Comparison of ENCODE assay signal across 11 mouse cellular contexts in genomic region chr12:100316094-100316493, GRCm38 (mm10).
DNase-seq lines count a peak whose midpoint lies in the region; ATAC-seq and TF ChIP-seq lines count a peak whose summit lies in the region.
"Had no signal": no experiment of that assay in that cellular context is flagged by ENCODE, and none has a peak within 500 bp of the region (broad histone marks: within the 10 kb centered on the region; RNA-seq: fewer than 3 reads in every experiment).

No protein-coding gene starts in this region.

- no peaks in the 10 kb centered on the region for H3K9me3 ChIP-seq in forebrain, embryonic 12.5 days
- H3K9me3 ChIP-seq in limb, embryonic 13.5 days, result no peaks in the 10 kb centered on the region
- no peaks in the 10 kb centered on the region for H3K9me3 ChIP-seq in kidney, embryonic 15.5 days (replicated peaks)

- H3K4me2 ChIP-seq in forebrain, embryonic 12.5 days, result no peak overlapping the region
- H3K4me2 ChIP-seq in limb, embryonic 13.5 days (replicated peaks), result no peak overlapping the region
- H3K4me2 ChIP-seq in kidney, embryonic 15.5 days, result no peak overlapping the region

- ATAC-seq in forebrain, embryonic 12.5 days (ENCODE audit: low FRiP score), result no peak
- ATAC-seq in limb, embryonic 13.5 days (ENCODE audit: low FRiP score, low read depth), result no peak
- ATAC-seq in kidney, embryonic 15.5 days (replicated peaks; ENCODE audit: low FRiP score), result no peak

- H3K27ac ChIP-seq in gastrocnemius, adult 2 months, result peak overlapping the region; percentile 50
- peak overlapping the region; percentile 71; the same call in 1 of the 2 replicates for H3K27ac ChIP-seq in forebrain, embryonic 12.5 days
- H3K27ac ChIP-seq in limb, embryonic 13.5 days, result no peak overlapping the region
- H3K27ac ChIP-seq in kidney, adult 2 months (ENCODE audit: insufficient read depth, low read depth, low read length), result no peak overlapping the region
- no peak overlapping the region for H3K27ac ChIP-seq in kidney, embryonic 15.5 days
- H3K27ac ChIP-seq: heart, adult 2 months had no signal

- DNase-seq in gastrocnemius, adult 2 months, result peak; percentile 72
- DNase-seq in gastrocnemius, postnatal 36 days, result no peak
- DNase-seq in adrenal gland, postnatal 36 days, result peak; percentile 34 to 56
- no peak for DNase-seq in kidney, adult 2 months
- no peak for DNase-seq in ovary, postnatal 14 days (ENCODE audit: low spot score)
- DNase-seq: thymus, postnatal 25 days had no signal

- H3K9ac ChIP-seq in forebrain, embryonic 12.5 days, result no peak overlapping the region
- peak overlapping the region; percentile 50; the same call in 1 of the 2 replicates for H3K9ac ChIP-seq in limb, embryonic 13.5 days
- no peak overlapping the region for H3K9ac ChIP-seq in kidney, embryonic 15.5 days

- 0 out of 2 replicates have a peak, but pooled peaks cover 13% of the 10 kb centered on the region for H3K36me3 ChIP-seq in forebrain, embryonic 12.5 days (replicated peaks)
- peaks cover 45% of the 10 kb centered on the region for H3K36me3 ChIP-seq in limb, embryonic 13.5 days
- H3K36me3 ChIP-seq in kidney, adult 2 months (ENCODE audit: control insufficient read depth, insufficient read depth, low read length), result no peaks in the 10 kb centered on the region
- peaks cover 9% of the 10 kb centered on the region; the same call in 1 of the 2 replicates for H3K36me3 ChIP-seq in kidney, embryonic 15.5 days

- no peaks in the 10 kb centered on the region for H3K27me3 ChIP-seq in forebrain, embryonic 12.5 days
- no peaks in the 10 kb centered on the region for H3K27me3 ChIP-seq in limb, embryonic 13.5 days
- no peaks in the 10 kb centered on the region for H3K27me3 ChIP-seq in kidney, adult 2 months (replicated peaks; ENCODE audit: control insufficient read depth, insufficient read depth, low read length)
- H3K27me3 ChIP-seq in kidney, embryonic 15.5 days, result no peaks in the 10 kb centered on the region

- 81% methylated on average over 9 of the region's 9 CpGs for WGBS in forebrain, embryonic 12.5 days
- WGBS in limb, embryonic 13.5 days, result 77% methylated on average over 9 of the region's 9 CpGs
- WGBS in kidney, adult 2 months, result 88% methylated on average over 9 of the region's 9 CpGs
- WGBS in kidney, embryonic 15.5 days, result 87% methylated on average over 9 of the region's 9 CpGs

- H3K4me1 ChIP-seq in forebrain, embryonic 12.5 days, result peaks cover 48% of the 10 kb centered on the region
- H3K4me1 ChIP-seq in limb, embryonic 13.5 days, result peaks cover 22% of the 10 kb centered on the region
- H3K4me1 ChIP-seq in kidney, adult 2 months (ENCODE audit: control insufficient read depth, insufficient read depth, low read length), result no peaks in the 10 kb centered on the region
- no peaks in the 10 kb centered on the region for H3K4me1 ChIP-seq in kidney, embryonic 15.5 days

- intact Hi-C loops in gastrocnemius, adult 2 months (cut with DNase I), result no loop called here
- intact Hi-C loops in gastrocnemius, postnatal 36 days (cut with DNase I), result no loop called here

- TF ChIP-seq CTCF in gastrocnemius, adult 2 months (IDR thresholded peaks at IDR 0.05), result no peak
- no peak for TF ChIP-seq CTCF in kidney, adult 2 months (conservative IDR thresholded peaks at IDR 0.05; ENCODE audit: insufficient read depth, insufficient read length, low read depth, low read length)

- TF ChIP-seq POLR2A in kidney, adult 2 months (IDR thresholded peaks at IDR 0.05; ENCODE audit: low read depth, low read length), result no peak

- no peak overlapping the region for H3K4me3 ChIP-seq in gastrocnemius, adult 2 months
- H3K4me3 ChIP-seq in forebrain, embryonic 12.5 days (replicated peaks), result no peak overlapping the region
- H3K4me3 ChIP-seq in limb, embryonic 13.5 days, result no peak overlapping the region
- H3K4me3 ChIP-seq in kidney, adult 2 months (ENCODE audit: insufficient read depth, low read depth, low read length), result no peak overlapping the region
- no peak overlapping the region for H3K4me3 ChIP-seq in kidney, embryonic 15.5 days (replicated peaks)
- H3K4me3 ChIP-seq: heart, adult 2 months; myocyte had no signal

Comparison
In these comparisons a context has a peak if more than half of its experiments do, and no peak if none do; other contexts are left out.
1. DNase-seq: peak in gastrocnemius, adult 2 months (single experiment) and adrenal gland, postnatal 36 days (2 of 2); none in gastrocnemius, postnatal 36 days (0 of 2), kidney, adult 2 months (single experiment) and ovary, postnatal 14 days (single experiment).
2. H3K27ac ChIP-seq: peak in gastrocnemius, adult 2 months (single experiment) and forebrain, embryonic 12.5 days (single experiment); none in limb, embryonic 13.5 days (single experiment), kidney, adult 2 months (single experiment) and kidney, embryonic 15.5 days (single experiment).